Mouse (Mus musculus): ENCODE data around the gene Chrne.

Gene Chrne

DNA sequence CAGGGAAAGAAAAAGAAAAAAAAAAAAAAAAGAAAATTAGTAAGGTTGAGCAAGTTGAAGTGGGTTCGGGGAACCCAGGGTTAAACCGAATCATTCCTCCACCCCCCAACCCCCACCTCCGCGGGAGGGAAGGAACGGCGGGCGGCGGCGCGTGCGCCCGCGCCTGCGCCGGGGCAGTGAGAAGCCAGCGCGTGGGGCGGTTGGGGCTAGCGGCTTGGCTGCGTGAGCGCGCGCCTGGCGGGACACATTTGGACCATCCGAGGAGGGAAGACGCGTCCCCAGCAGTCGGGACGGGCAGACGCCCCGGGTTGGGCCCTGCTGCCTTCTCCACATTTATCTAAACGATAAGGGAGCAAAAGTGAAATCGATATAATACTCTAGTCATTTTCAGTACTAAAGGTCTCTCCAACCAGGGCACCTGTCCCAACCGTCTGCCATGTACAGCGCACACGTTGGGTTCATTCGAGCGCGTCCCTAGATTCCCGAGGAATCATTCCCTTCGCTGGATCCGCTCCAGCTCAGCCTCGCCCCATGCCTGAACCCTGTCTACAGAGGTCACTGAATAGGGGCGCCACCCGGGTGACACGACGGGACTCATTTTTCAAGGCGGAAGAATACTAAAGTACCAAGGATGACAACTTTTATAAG, 36.0 kb upstream of the Chrne start:
- Histone ChIP-seq H3K36me3 (ENCODE audit: control insufficient read depth, insufficient read depth, low read length, poor library complexity, severe bottlenecking) (peaks cover 14% of the 10 kb centered on the region), H3K27me3 (ENCODE audit: control insufficient read depth, insufficient read depth, low read length, poor library complexity, severe bottlenecking) (no peaks in the 10 kb centered on the region)
- DNase-seq (ENCODE audit: low read depth, low spot score), result peak; percentile 87

GRCm38 (mm10) chr11:70654198-70654922, 35.3 kb upstream of the Chrne start, which contains the start of gene Pfn1:
TSS of gene Pfn1 (minus strand) at chr11:70654644.
- peak; percentile 92 for DNase-seq (ENCODE audit: low read depth, low spot score)
- H3K27me3 ChIP-seq (ENCODE audit: control insufficient read depth, insufficient read depth, low read length, poor library complexity, severe bottlenecking), result no peaks in the 10 kb centered on the region
- peaks cover 14% of the 10 kb centered on the region for H3K36me3 ChIP-seq (ENCODE audit: control insufficient read depth, insufficient read depth, low read length, poor library complexity, severe bottlenecking)

DNA sequence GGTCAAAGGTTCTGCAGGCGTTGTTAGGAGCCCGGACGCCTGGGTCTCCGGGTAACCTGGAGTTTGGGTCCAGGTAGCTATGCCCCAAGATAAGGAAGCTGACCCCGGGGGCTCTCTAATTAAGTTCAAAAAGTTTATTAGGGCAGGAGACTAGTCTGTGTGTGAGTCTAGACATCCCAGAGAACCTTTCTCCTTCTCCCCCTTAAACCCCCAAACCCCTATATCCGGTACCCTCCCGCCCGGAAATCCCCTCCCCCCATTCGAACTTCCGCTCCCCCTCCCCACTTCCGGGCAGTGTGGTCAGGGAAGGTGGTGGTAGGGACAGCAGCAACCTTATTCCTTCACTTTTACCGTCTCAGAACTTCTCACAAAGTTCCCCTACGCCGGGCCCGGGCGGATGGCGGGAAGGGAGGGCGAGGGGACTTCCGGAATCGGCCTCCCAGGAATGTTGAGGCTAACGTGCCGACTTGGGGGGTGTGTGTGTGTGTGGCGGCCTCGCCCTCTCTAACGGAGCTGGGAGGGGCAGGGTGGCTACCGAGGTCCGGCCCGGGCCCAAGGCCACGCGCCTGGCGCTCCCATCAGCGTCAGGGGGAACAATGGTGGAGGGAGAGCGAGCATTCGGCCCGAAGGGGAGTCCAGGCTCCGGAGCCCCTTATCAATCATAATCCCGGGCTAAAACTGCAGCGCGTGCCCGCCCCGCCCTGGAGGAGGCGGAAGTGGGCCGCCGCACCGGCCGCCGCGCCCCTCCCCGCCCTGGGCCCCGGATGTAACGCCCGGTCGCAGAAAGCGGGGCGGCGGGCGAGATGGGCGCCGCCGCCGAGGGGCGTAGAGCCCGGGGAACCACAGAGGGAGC, 34.6 kb upstream of the Chrne start:
- H3K36me3 ChIP-seq (ENCODE audit: control insufficient read depth, insufficient read depth, low read length, poor library complexity, severe bottlenecking), result peaks cover 14% of the 10 kb centered on the region
- DNase-seq (ENCODE audit: low read depth, low spot score), result peak; percentile 72
- no peaks in the 10 kb centered on the region for H3K27me3 ChIP-seq (ENCODE audit: control insufficient read depth, insufficient read depth, low read length, poor library complexity, severe bottlenecking)

- H3K36me3 ChIP-seq (ENCODE audit: control insufficient read depth, insufficient read depth, low read length, poor library complexity, severe bottlenecking), result peaks cover 14% of the 10 kb centered on the region
- no peaks in the 10 kb centered on the region for H3K27me3 ChIP-seq (ENCODE audit: control insufficient read depth, insufficient read depth, low read length, poor library complexity, severe bottlenecking)
- no peak for DNase-seq (ENCODE audit: low read depth, low spot score)
Observed at GRCm38 (mm10) chr11:70652884-70653344, 33.9 kb upstream of the Chrne start.

GRCm38 (mm10) chr11:70652029-70652883, 33.2 kb upstream of the Chrne start:
- peak; percentile 44 for DNase-seq (ENCODE audit: low read depth, low spot score)
- peaks cover 14% of the 10 kb centered on the region for H3K36me3 ChIP-seq (ENCODE audit: control insufficient read depth, insufficient read depth, low read length, poor library complexity, severe bottlenecking)
- no peaks in the 10 kb centered on the region for H3K27me3 ChIP-seq (ENCODE audit: control insufficient read depth, insufficient read depth, low read length, poor library complexity, severe bottlenecking)

DNA sequence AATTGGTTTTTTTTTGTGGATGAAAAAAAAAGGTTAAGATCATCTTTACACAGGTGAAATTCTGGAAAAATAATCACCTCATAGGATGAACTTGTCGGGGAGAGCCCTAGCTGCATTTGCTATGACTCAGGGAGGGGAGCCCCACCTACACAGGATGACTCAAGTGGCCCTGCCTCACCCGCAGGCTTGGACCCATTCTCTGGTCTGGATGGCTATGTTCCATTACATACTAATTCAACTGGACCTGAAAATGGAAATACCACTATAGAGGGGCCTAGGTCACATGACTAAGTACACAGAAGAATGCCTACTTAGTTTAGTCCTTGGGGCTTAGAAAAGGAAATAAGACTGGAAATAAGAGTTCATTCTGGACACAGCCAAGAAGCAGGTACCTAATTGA, 32.4 kb upstream of the Chrne start:
- H3K27me3 ChIP-seq (ENCODE audit: control insufficient read depth, insufficient read depth, low read length, poor library complexity, severe bottlenecking), result no peaks in the 10 kb centered on the region
- peaks cover 14% of the 10 kb centered on the region for H3K36me3 ChIP-seq (ENCODE audit: control insufficient read depth, insufficient read depth, low read length, poor library complexity, severe bottlenecking)
- DNase-seq (ENCODE audit: low read depth, low spot score), result peak; percentile 52

- DNase-seq (ENCODE audit: low read depth, low spot score), result peak; percentile 90
- peaks cover 14% of the 10 kb centered on the region for H3K36me3 ChIP-seq (ENCODE audit: control insufficient read depth, insufficient read depth, low read length, poor library complexity, severe bottlenecking)
- no peaks in the 10 kb centered on the region for H3K27me3 ChIP-seq (ENCODE audit: control insufficient read depth, insufficient read depth, low read length, poor library complexity, severe bottlenecking)
Observed at GRCm38 (mm10) chr11:70650322-70651175, 31.5 kb upstream of the Chrne start.

DNA sequence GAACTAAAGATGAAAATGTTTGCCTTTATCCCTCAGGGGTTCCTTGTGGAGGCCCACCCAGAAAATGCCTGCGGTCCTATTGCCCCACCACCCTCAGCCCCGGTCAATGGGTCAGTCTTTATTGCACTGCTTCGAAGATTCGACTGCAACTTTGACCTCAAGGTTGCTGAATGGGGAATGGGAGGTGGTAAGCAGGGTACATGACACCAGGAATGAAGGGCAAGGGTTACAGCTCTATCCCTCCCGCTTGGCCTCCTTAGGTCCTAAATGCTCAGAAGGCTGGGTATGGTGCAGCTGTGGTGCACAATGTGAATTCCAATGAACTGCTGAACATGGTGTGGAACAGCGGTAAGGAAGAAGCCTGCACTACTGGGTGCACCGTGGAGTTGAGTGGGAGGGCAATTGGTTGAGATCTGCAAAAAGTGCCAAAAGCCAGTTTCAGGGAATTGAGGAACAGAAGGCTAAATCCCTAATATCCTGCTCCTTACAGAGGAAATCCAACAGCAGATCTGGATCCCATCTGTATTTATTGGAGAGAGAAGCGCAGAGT, 30.2 kb upstream of the Chrne start:
- peaks cover 18% of the 10 kb centered on the region for H3K36me3 ChIP-seq (ENCODE audit: control insufficient read depth, insufficient read depth, low read length, poor library complexity, severe bottlenecking)
- DNase-seq (ENCODE audit: low read depth, low spot score), result no peak

DNA sequence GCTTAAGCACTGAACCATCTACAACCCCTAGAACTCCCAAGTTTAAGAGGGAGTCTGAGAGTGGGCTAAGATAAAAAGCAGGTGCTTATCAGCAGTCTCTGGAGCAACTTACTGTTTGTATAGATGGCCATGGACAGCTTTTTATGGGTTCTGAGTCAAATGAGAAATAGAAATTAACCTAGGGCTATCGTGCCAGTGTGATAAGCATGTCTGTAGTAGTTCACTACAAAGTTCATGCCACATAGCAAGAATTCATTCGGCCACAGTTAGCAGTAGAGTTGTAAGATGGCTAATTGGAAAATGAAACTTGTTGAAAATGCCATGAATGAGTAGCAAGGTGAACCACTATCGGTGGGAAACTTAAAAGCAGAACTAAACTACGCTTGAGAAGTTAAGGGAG, 29.5 kb upstream of the Chrne start:
- H3K36me3 ChIP-seq (ENCODE audit: control insufficient read depth, insufficient read depth, low read length, poor library complexity, severe bottlenecking), result peaks cover 19% of the 10 kb centered on the region
- DNase-seq (ENCODE audit: low read depth, low spot score), result peak; percentile 77
- no peaks in the 10 kb centered on the region for H3K27me3 ChIP-seq (ENCODE audit: control insufficient read depth, insufficient read depth, low read length, poor library complexity, severe bottlenecking)

More for the DNA sequence above, 30.2 kb upstream of the Chrne start:
- H3K27me3 ChIP-seq (ENCODE audit: control insufficient read depth, insufficient read depth, low read length, poor library complexity, severe bottlenecking), result no peaks in the 10 kb centered on the region

DNA sequence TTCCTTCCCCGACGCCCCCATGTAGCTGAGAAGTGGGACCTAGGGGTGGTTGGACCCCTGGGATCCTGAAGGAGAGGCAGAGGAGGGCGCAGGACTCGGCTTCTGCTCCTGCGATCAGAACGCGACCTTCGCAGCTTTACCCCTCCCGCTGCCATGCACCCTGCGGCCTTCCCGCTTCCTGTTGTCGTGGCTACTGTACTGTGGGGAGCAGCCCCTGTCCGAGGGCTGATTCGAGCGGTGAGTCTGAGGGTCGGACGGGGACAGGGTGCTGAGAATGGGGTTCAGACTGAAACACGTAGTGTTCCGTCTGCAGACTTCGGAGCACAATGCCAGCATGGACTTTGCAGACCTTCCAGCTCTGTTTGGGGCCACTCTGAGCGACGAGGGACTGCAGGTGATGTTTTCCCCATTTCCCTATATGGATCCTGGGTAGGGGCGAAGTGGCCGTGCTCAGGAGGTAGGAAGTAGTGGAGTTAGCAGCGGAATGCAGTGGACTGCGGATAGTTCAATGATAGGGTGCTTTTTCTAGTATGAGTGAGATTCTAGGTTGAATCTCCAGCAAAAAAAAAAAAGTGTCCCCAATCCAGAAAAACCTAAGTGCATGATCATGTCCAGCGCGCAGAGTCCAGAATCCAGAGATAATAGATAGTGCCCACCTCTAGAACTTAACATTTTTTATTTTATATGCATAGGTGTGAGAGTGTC, 28.9 kb upstream of the Chrne start:
- DNase-seq (ENCODE audit: low read depth, low spot score), result peak; percentile 40
- Histone ChIP-seq H3K36me3 (ENCODE audit: control insufficient read depth, insufficient read depth, low read length, poor library complexity, severe bottlenecking) (peaks cover 19% of the 10 kb centered on the region), H3K27me3 (ENCODE audit: control insufficient read depth, insufficient read depth, low read length, poor library complexity, severe bottlenecking) (no peaks in the 10 kb centered on the region)

DNA sequence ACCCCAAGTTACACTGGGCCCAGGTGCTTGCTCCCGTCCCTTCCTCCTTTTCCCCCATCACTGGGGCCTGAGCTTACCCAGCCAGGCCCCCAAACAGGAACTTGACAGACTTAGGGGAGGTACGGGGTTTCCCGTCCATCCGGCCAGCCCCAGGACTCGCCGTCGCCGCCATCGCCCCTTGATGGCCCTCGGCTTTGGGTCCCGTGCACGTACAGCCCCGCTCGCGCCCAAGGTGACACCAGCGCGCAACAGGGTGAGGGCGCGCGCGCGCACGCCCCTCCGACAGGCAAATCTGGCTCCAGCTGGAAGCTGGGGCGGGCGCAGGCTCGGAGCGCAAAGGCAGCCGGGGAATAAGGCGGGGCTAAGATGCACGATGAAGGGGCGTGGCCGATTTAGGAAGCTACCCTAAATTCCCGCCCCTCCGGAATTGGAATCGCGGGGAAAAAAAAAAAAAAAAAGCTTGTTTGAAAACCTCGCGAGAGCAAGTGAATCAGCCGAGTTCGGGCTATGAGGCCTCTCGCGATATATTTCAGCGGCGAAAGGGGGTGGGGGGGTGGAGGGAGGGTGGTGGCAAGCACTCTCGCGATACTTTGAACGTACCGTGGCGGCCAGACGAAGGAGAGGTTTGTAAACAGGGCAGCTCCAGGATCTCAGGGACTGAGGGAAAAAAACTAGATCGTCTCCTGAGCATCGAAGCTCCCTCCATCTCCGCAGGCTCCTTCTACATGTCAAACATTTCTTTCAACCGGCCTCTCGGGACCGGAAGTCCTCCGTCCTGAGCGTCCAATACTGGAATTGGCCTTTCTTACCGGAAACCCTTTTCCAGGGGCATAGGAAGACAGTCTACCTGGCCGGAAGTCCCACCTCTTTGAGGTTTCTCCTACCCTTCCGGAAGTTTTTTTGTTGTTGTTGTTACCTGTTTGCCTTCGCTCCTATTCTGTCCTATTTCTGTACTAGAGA, 28.0 kb upstream of the Chrne start, which contains the start of the genes Rnf167 and Slc25a11:
Rnf167 (plus strand) TSS at position 545 of the 960 bp plus-strand sequence.
Slc25a11 (minus strand) TSS at position 789 of the 960 bp plus-strand sequence.
- H3K27me3 ChIP-seq (ENCODE audit: control insufficient read depth, insufficient read depth, low read length, poor library complexity, severe bottlenecking), result no peaks in the 10 kb centered on the region
- DNase-seq (ENCODE audit: low read depth, low spot score), result peak; percentile 98
- peaks cover 13% of the 10 kb centered on the region for H3K36me3 ChIP-seq (ENCODE audit: control insufficient read depth, insufficient read depth, low read length, poor library complexity, severe bottlenecking)

DNA sequence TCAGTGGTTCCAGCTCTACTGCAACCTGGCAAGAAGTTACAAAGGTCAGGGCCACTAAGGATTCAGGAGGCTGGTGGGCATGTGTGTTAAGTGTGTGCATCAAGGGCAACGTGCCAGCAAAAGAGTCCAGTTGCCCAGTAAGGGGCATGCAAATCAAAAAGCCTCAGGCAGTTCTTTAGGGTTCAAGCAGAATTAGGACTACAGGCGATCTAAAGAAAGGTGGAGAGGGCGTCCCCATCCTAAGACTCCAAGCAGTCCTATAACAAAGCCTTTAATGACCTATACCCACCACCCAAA, 27.2 kb upstream of the Chrne start:
- Histone ChIP-seq H3K27me3 (ENCODE audit: control insufficient read depth, insufficient read depth, low read length, poor library complexity, severe bottlenecking) (no peaks in the 10 kb centered on the region), H3K36me3 (ENCODE audit: control insufficient read depth, insufficient read depth, low read length, poor library complexity, severe bottlenecking) (peaks cover 10% of the 10 kb centered on the region)
- DNase-seq (ENCODE audit: low read depth, low spot score), result no peak
